Mouse (Mus musculus) erythroblast, adult 5-6 weeks (primary cell): Measurements from ENCODE around the gene Ddx46. TPM values are rescaled to one million over a fixed set of nuclear protein-coding genes. Genes with fewer than 3 reads are reported as not detected.
A peak's percentile ranks its signal among the peaks of the same experiment; 100 is the strongest.
"Not testable (repeated sequence)": the region's sequence is repeated elsewhere in the genome, so short reads cannot be mapped to it uniquely, and the experiment has no call there.

ENCODE experiments used
- ATAC-seq: replicated peaks from 2 replicates; pipeline ENCODE4 v1.8.0; 2016; ENCODE audit warnings: moderate number of reproducible peaks, mild to moderate bottlenecking, moderate TSS enrichment, inconsistent platforms; ENCODE audit not compliant: poor library complexity, low FRiP score, severe bottlenecking
- total RNA-seq, 2 experiments: library from RNA; stranded (forward) in 1 of 2; stranded (reverse) in 1 of 2; fragments of 150-400 nt in 1 of 2; fragments of 200-764, 138-1000 nt in 1 of 2; gene quantifications; 2 replicates each; pipeline versions ENCODE4 v1.2.3 to v1.2.4; 2015 to 2017; ENCODE audit warnings: low replicate concordance in 2 of 2

Gene Ddx46
- total RNA-seq (2015; ENCODE audit: low replicate concordance) (32.6 and 35.4 TPM in 2 replicates), total RNA-seq (2017; ENCODE audit: low replicate concordance) (36.6 and 42.2 TPM in 2 replicates)

- peak; percentile 99 for ATAC-seq
Measured at GRCm38 (mm10) chr13:55634639-55635127, at the start of gene Ddx46. Ddx46 (plus strand) TSS chr13:55635027.

- ATAC-seq, result no peak
Measured at GRCm38 (mm10) chr13:55591961-55592490, 42.8 kb upstream of the Ddx46 start.

- ATAC-seq, result peak; percentile 100
Measured at GRCm38 (mm10) chr13:55592512-55593253, 42.1 kb upstream of the Ddx46 start.

GRCm38 (mm10) chr13:55593254-55593747 lies 41.5 kb upstream of the Ddx46 start:
- ATAC-seq, result peak; percentile 44

- no peak for ATAC-seq
Measured at GRCm38 (mm10) chr13:55595375-55595774, 39.5 kb upstream of the Ddx46 start.

- ATAC-seq, result no peak
Measured at GRCm38 (mm10) chr13:55596802-55597201, 38.0 kb upstream of the Ddx46 start.

- ATAC-seq, result peak; percentile 95
Measured at GRCm38 (mm10) chr13:55599566-55600540, 35.0 kb upstream of the Ddx46 start, which contains the start of gene B4galt7. B4galt7 (plus strand) TSS chr13:55599896.

GRCm38 (mm10) chr13:55600657-55601056 lies 34.2 kb upstream of the Ddx46 start:
- no peak for ATAC-seq

- peak; percentile 58; the same call in 1 of the 2 replicates for ATAC-seq
Measured at GRCm38 (mm10) chr13:55601611-55602010, 33.2 kb upstream of the Ddx46 start.

GRCm38 (mm10) chr13:55604606-55605005 lies 30.2 kb upstream of the Ddx46 start:
- ATAC-seq, result no peak

- ATAC-seq, result no peak
Measured at GRCm38 (mm10) chr13:55606899-55607623, 27.8 kb upstream of the Ddx46 start.

GRCm38 (mm10) chr13:55607624-55608006 lies 27.2 kb upstream of the Ddx46 start:
- no peak for ATAC-seq

GRCm38 (mm10) chr13:55611996-55612395 lies 22.8 kb upstream of the Ddx46 start:
- ATAC-seq, result no peak

GRCm38 (mm10) chr13:55613471-55613870 lies 21.4 kb upstream of the Ddx46 start:
- no peak for ATAC-seq

GRCm38 (mm10) chr13:55619328-55619727 lies 15.5 kb upstream of the Ddx46 start:
- no peak for ATAC-seq

- no peak for ATAC-seq
Measured at GRCm38 (mm10) chr13:55620275-55620674, 14.6 kb upstream of the Ddx46 start.

- not testable (repeated sequence) for ATAC-seq
Measured at GRCm38 (mm10) chr13:55622156-55622648, 12.6 kb upstream of the Ddx46 start.

GRCm38 (mm10) chr13:55622649-55623541 lies 11.9 kb upstream of the Ddx46 start, which contains the start of gene Caml:
Caml (plus strand) TSS chr13:55623005.
- ATAC-seq, result peak; percentile 98
